Mouse (Mus musculus): ENCODE results near the gene Bicc1. TPM values are rescaled to one million over a fixed set of nuclear protein-coding genes. Genes with fewer than 3 reads are reported as not detected.

The Bicc1 gene
- total and polyA plus RNA-seq, 3 experiments = 13.7 to 17.1 (median 14.6) TPM

DNA sequence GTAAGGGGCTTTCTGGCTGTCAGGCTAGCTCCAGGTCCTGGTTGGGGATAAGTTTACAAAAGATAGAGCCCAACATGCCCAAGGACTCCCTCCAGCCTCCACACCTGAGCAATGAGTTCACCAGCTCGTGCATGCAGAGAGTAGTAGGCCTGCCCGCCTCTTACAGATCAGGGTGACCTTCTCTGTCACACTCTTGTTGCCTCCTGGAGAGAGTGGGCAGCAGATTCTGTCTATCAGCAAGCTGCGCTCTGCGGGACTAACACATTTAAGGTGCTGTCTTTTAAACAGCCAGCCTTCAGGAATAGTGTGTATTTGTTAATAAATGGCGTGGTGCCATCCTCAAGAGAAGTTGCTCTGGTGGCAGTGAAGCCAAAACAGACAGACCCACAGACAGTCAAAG is 101.4 kb downstream of the Bicc1 start:
- Histone ChIP-seq H3K27ac (peak overlapping the region; percentile 92), H3K27me3 (ENCODE audit: control insufficient read depth, insufficient read depth, low read length) (no peaks in the 10 kb centered on the region), H3K9ac (ENCODE audit: low read depth, low read length) (no peak overlapping the region)

DNA sequence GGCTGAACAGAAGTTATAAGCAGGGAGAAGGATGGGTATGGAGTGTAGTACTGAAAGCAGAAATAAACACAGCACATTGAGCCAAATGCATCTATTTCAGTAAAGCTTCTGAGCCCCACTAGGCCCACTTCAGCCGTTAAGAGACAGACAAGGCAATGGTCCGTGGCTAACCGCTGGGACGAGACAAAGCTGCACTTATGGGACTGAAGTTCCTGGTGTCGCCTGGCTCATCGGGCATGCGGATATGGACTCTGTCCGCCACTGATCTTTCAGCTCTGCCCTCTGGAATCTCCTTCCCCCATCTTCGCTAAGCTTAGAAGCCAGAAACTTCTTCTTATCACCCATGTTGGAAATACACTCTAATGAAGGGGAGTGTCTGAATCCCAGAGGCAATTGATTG is 106.8 kb downstream of the Bicc1 start:
- no peak for TF ChIP-seq CTCF (IDR thresholded peaks at IDR 0.05)
- no peak for TF ChIP-seq EP300 (IDR thresholded peaks at IDR 0.05; ENCODE audit: insufficient read depth, low read depth, low read length)
- no peak for TF ChIP-seq POLR2A (IDR thresholded peaks at IDR 0.05; ENCODE audit: insufficient read depth, low read depth, low read length)
- H3K4me3 ChIP-seq = no peak overlapping the region
- H3K27me3 ChIP-seq (ENCODE audit: control insufficient read depth, insufficient read depth, low read length) = no peaks in the 10 kb centered on the region
- H3K9ac ChIP-seq (ENCODE audit: low read depth, low read length) = no peak overlapping the region
- H3K27ac ChIP-seq = peak overlapping the region; percentile 69
- H3K79me2 ChIP-seq (replicated peaks; ENCODE audit: control insufficient read depth, insufficient read depth, low read length) = no peaks in the 10 kb centered on the region; the same call in 1 of the 2 replicates
- peak in 1 of 2 experiments; percentile 13 for DNase-seq
- H3K36me3 ChIP-seq (ENCODE audit: control insufficient read depth, insufficient read depth, low read length) = no peaks in the 10 kb centered on the region
- peaks cover 13% of the 10 kb centered on the region for H3K4me1 ChIP-seq (ENCODE audit: control insufficient read depth, insufficient read depth, low read length)
- WGBS = 47% methylated on average over 9 of the region's 9 CpGs
- intact Hi-C loops (cut with DNase I) = loop anchor here (10.0 kb wide), 1 partner anchor 162 kb away; no protein-coding TSS in a partner anchor

More for the DNA sequence above, 101.4 kb downstream of the Bicc1 start:
- peak; percentile 32 to 36 for DNase-seq
- H3K79me2 ChIP-seq (replicated peaks; ENCODE audit: control insufficient read depth, insufficient read depth, low read length) = no peaks in the 10 kb centered on the region; the same call in 1 of the 2 replicates
- 59% methylated on average over 5 of the region's 5 CpGs for WGBS
- peaks cover 7% of the 10 kb centered on the region for H3K36me3 ChIP-seq (ENCODE audit: control insufficient read depth, insufficient read depth, low read length)
- TF ChIP-seq POLR2A (IDR thresholded peaks at IDR 0.05; ENCODE audit: insufficient read depth, low read depth, low read length) (no peak), EP300 (IDR thresholded peaks at IDR 0.05; ENCODE audit: insufficient read depth, low read depth, low read length) (no peak), CTCF (IDR thresholded peaks at IDR 0.05) (no peak)
- no peak overlapping the region for H3K4me3 ChIP-seq
- peaks cover 19% of the 10 kb centered on the region for H3K4me1 ChIP-seq (ENCODE audit: control insufficient read depth, insufficient read depth, low read length)
- intact Hi-C loops (cut with DNase I) = loop anchor here (1.0 to 10.0 kb wide), 2 partner anchors 33 to 157 kb away; no protein-coding TSS in a partner anchor

DNA sequence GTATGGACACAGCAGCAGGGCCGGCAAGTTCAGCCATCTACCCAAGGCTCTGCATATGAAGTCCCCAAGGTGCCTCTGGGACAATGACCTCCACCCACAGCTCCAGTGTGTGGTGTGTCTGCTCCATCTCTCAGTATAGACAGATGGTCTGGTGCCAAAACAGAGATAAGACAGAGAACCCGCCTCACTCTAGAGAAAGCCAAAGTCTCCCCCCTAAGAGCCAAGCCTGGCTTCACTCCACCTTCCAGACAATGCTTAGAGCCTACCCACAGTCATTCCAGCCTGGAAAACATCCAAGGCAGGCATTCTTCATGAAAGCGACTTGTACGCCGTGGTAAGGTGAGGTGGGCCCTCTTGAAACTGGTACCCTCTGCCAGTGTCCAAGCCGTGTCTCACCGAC is 107.3 kb downstream of the Bicc1 start:
- intact Hi-C loops (cut with DNase I) = loop anchor here (10.0 kb wide), 1 partner anchor 163 kb away; no protein-coding TSS in a partner anchor
- peak; percentile 46 to 70 for DNase-seq
- WGBS = 20% methylated on average over 7 of the region's 7 CpGs
- H3K79me2 ChIP-seq (replicated peaks; ENCODE audit: control insufficient read depth, insufficient read depth, low read length) = no peaks in the 10 kb centered on the region; the same call in 1 of the 2 replicates
- H3K4me3 ChIP-seq = no peak overlapping the region
- H3K36me3 ChIP-seq (ENCODE audit: control insufficient read depth, insufficient read depth, low read length) = no peaks in the 10 kb centered on the region
- peaks cover 10% of the 10 kb centered on the region for H3K4me1 ChIP-seq (ENCODE audit: control insufficient read depth, insufficient read depth, low read length)
- H3K27me3 ChIP-seq (ENCODE audit: control insufficient read depth, insufficient read depth, low read length) = no peaks in the 10 kb centered on the region
- TF ChIP-seq EP300 (IDR thresholded peaks at IDR 0.05; ENCODE audit: insufficient read depth, low read depth, low read length) = peak; percentile 48; the same call in 1 of the 2 replicates
- no peak for TF ChIP-seq POLR2A (IDR thresholded peaks at IDR 0.05; ENCODE audit: insufficient read depth, low read depth, low read length)
- peak overlapping the region; percentile 43; the same call in 1 of the 2 replicates for H3K9ac ChIP-seq (ENCODE audit: low read depth, low read length)
- H3K27ac ChIP-seq = peak overlapping the region; percentile 69

DNA sequence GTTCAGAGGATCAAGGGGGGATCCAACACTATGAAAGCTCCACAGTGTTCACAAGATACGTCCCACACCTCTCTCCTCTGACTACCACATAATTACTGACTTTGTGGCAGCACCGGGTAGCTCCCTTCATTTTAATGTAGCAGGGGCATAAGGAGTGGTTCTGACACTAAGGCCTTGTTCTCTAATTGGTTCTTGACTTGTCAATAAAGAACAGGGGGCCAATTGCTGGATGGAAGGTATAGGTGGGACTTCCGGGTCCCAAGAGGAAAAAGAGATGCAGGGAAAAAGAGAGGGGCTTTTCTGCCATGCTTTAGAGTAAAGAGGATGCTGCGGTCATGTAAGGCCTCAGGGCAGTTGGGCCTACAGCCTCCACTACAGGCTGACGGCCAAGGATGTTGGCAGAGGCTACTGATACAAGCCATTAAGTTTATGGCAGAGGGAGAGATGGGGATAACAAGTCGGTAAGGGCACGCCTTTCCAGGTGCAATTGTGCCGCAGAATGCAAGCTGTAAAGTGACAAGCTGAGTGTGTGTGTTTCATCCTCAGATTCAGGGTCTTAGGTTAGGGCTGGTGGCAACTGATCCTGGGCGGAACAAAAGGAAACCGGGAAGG is 108.7 kb downstream of the Bicc1 start:
- Histone ChIP-seq H3K79me2 (replicated peaks; ENCODE audit: control insufficient read depth, insufficient read depth, low read length) (no peaks in the 10 kb centered on the region), H3K9ac (ENCODE audit: low read depth, low read length) (no peak overlapping the region), H3K27ac (no peak overlapping the region; the same call in none of the 2 replicates), H3K4me1 (ENCODE audit: control insufficient read depth, insufficient read depth, low read length) (peaks cover 7% of the 10 kb centered on the region), H3K4me3 (no peak overlapping the region), H3K36me3 (ENCODE audit: control insufficient read depth, insufficient read depth, low read length) (no peaks in the 10 kb centered on the region), H3K27me3 (ENCODE audit: control insufficient read depth, insufficient read depth, low read length) (no peaks in the 10 kb centered on the region)
- intact Hi-C loops (cut with DNase I) = loop anchor here (10.0 kb wide), 1 partner anchor 164 kb away; no protein-coding TSS in a partner anchor
- no peak for DNase-seq
- 64% methylated on average over 10 of the region's 10 CpGs for WGBS
- TF ChIP-seq POLR2A (IDR thresholded peaks at IDR 0.05; ENCODE audit: insufficient read depth, low read depth, low read length) (no peak), CTCF (IDR thresholded peaks at IDR 0.05) (no peak), EP300 (IDR thresholded peaks at IDR 0.05; ENCODE audit: insufficient read depth, low read depth, low read length) (no peak)

DNA sequence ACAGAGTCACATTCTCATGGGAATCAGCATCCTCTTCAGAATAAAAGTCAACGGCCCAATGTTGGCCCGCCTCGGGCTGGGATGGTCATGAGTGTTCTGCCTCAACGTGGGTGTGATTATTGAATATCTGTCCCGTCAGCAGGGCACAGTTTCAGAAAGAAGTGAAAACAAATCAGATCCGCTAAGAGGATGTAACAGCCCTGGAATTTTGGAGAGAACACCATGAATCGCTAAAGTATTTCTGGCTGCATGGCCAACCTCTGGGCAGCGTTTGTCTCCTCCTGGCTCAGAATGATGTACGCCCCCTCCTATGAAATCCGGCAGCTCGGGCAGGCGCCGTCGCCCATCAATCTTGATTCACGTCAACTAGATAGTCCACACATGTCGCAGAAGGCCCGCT is 110.2 kb downstream of the Bicc1 start:
- H3K79me2 ChIP-seq (replicated peaks; ENCODE audit: control insufficient read depth, insufficient read depth, low read length) = no peaks in the 10 kb centered on the region
- H3K27ac ChIP-seq = peak overlapping the region; percentile 21; the same call in 1 of the 2 replicates
- no peaks in the 10 kb centered on the region for H3K36me3 ChIP-seq (ENCODE audit: control insufficient read depth, insufficient read depth, low read length)
- intact Hi-C loops (cut with DNase I) = no loop called here
- DNase-seq = peak; percentile 49 to 60
- TF ChIP-seq POLR2A (IDR thresholded peaks at IDR 0.05; ENCODE audit: insufficient read depth, low read depth, low read length) = no peak
- no peak for TF ChIP-seq EP300 (IDR thresholded peaks at IDR 0.05; ENCODE audit: insufficient read depth, low read depth, low read length)
- TF ChIP-seq CTCF (IDR thresholded peaks at IDR 0.05) = no peak
- WGBS = 70% methylated on average over 17 of the region's 17 CpGs
- no peaks in the 10 kb centered on the region for H3K27me3 ChIP-seq (ENCODE audit: control insufficient read depth, insufficient read depth, low read length)
- H3K4me3 ChIP-seq = no peak overlapping the region
- H3K9ac ChIP-seq (ENCODE audit: low read depth, low read length) = no peak overlapping the region
- H3K4me1 ChIP-seq (ENCODE audit: control insufficient read depth, insufficient read depth, low read length) = peaks cover 7% of the 10 kb centered on the region

DNA sequence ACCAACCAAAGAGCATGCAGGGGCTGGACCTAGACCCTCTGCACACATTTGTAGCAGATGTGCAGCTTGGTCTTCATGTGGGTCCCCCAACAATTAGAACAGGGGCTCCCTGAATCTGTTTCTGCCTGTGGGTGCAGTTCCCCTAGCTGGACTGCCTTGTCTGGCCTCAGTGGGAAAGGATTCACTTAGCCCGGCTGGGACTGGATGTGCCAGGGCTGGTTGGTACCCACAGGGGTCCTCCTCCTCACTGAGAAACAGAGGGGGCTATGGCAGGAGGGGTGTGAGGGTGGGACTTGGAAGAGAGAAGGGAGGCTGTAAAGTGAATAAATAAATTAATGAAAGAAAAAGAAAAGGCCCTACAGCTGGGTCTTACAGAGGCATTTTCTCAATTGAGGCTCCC is 115.1 kb downstream of the Bicc1 start:
- Histone ChIP-seq H3K4me1 (ENCODE audit: control insufficient read depth, insufficient read depth, low read length) (no peaks in the 10 kb centered on the region), H3K4me3 (no peak overlapping the region), H3K9ac (ENCODE audit: low read depth, low read length) (no peak overlapping the region), H3K36me3 (ENCODE audit: control insufficient read depth, insufficient read depth, low read length) (no peaks in the 10 kb centered on the region), H3K27me3 (ENCODE audit: control insufficient read depth, insufficient read depth, low read length) (no peaks in the 10 kb centered on the region), H3K79me2 (replicated peaks; ENCODE audit: control insufficient read depth, insufficient read depth, low read length) (no peaks in the 10 kb centered on the region), H3K27ac (no peak overlapping the region)
- DNase-seq = no peak
- intact Hi-C loops (cut with DNase I) = no loop called here
- TF ChIP-seq EP300 (IDR thresholded peaks at IDR 0.05; ENCODE audit: insufficient read depth, low read depth, low read length) = no peak
- no peak for TF ChIP-seq POLR2A (IDR thresholded peaks at IDR 0.05; ENCODE audit: insufficient read depth, low read depth, low read length)
- TF ChIP-seq CTCF (IDR thresholded peaks at IDR 0.05) = no peak
- 93% methylated on average over 1 of the region's 1 CpGs for WGBS

Data from heart, adult 2 months (tissue).